Mouse (Mus musculus) brain, embryonic 14.5 days (tissue): ENCODE measurements at regions not wholly inside any gene's neighbourhood (a gene's known extent, or its start where the extent isn't known, plus 50 kb on each side); places are given as distances from the start of the nearest gene placed in this dataset.

Experiments used
- CTCF ChIP-seq: fragments of 200-500 bp; IDR thresholded peaks from 2 replicates; pipeline ENCODE4 v1.5.1; 2012; ENCODE audit warnings: inconsistent platforms, mild to moderate bottlenecking, moderate library complexity, borderline replicate concordance; ENCODE audit not compliant: insufficient read depth, insufficient read length; ENCODE audit errors: extremely low read depth
- POLR2A ChIP-seq: fragments of 200-500 bp; IDR thresholded peaks from 2 replicates; pipeline ENCODE4 v1.6.1; 2012; ENCODE audit warnings: mild to moderate bottlenecking, inconsistent platforms, borderline replicate concordance; ENCODE audit not compliant: poor library complexity, insufficient read depth, insufficient read length, severe bottlenecking; ENCODE audit errors: extremely low read depth

- TF ChIP-seq POLR2A, result no peak
- no peak for TF ChIP-seq CTCF
Measured at GRCm38 (mm10) chr5:26597991-26598390, 219.0 kb upstream of the Dpp6 start.
